Mouse (Mus musculus) C2C12 (cell line): ENCODE measurements around the gene Ttc8.

ENCODE experiments used
- CTCF ChIP-seq: IDR thresholded peaks from one replicate; pipeline ENCODE4 v1.5.1; 2011; ENCODE audit not compliant: control insufficient read depth, insufficient read depth, insufficient read length
- MYOG ChIP-seq: IDR thresholded peaks from one replicate; pipeline ENCODE4 v1.6.1; 2011; ENCODE audit not compliant: control insufficient read depth, insufficient read length; ENCODE audit errors: extremely low read depth

DNA sequence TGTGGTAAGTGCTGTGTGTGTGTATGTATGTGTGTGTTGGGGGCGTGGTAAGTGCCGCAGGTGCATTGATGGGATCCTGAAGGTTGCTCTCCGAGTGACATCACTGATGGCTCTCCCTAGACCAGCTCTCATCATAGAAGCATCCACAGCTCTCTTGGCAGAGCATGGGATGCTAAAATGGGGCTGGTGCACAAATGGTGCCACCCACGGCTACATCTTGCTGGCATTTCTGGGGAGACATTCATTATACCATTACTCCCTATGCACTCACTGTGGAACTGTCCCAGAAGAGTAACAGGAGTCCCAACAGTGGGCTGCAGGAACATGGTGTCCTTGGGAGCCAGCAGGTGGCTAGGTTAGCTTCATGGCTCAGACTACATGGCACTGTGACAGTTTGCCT lies 95.5 kb downstream of the Ttc8 start:
- TF ChIP-seq CTCF = no peak
- TF ChIP-seq MYOG = no peak
